Mouse (Mus musculus): Measurements from ENCODE around the gene Cdc37l1. TPM values are rescaled to one million over a fixed set of nuclear protein-coding genes. Genes with fewer than 3 reads are reported as not detected.

Gene Cdc37l1
- polyA plus RNA-seq, 1 experiment from 2014 or later, result 37.7 TPM

DNA sequence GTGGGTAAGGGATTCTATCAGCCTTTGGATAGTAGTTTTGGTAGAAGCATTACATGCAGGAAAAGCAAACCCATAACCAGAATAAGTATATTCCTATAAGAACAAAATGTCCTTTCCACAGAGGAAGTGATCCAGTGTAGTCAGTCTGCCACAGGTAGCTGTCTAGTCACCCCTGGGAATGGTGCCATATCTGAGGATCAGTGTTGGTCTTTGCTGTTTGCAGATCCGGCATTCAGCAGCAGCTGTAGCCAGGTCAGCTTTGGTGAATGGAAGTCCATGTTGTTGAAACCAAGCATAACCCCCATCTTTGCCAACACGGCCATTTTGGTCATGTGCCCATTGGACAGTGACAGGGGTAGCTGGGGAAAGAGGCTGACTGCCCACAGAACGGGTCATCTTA, 41.6 kb downstream of the Cdc37l1 start:
- H3K4me1 ChIP-seq (replicated peaks), result no peaks in the 10 kb centered on the region
- no peaks in the 10 kb centered on the region for H3K9me3 ChIP-seq (replicated peaks)
- no peaks in the 10 kb centered on the region for H3K27me3 ChIP-seq (replicated peaks)
- H3K4me2 ChIP-seq, result no peak overlapping the region
- ATAC-seq (ENCODE audit: insufficient number of reproducible peaks, low FRiP score), result no peak
- H3K4me3 ChIP-seq, result no peak overlapping the region
- no peak overlapping the region for H3K9ac ChIP-seq
- H3K36me3 ChIP-seq, result peaks cover 63% of the 10 kb centered on the region
- 85% methylated on average over 3 of the region's 3 CpGs for WGBS
- no peak overlapping the region for H3K27ac ChIP-seq (ENCODE audit: poor library complexity, severe bottlenecking)

DNA sequence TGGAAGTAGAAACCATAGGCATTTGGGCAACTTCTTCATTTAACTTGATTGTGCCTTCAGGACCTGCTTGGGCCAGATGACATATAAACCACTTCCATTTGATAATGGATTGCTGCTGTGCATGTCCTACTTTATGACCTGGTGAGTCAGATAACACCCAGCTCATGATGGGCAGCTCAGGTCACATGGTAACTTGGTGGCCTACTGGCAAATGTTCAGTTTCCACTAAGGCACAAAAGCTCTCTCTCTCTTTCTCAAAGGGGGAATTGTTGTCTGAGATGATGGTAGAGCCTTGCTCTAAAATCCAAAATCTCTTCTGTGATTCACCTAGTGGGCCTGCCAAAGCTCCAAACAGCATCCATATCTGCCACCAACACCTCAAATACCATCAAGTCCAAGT, 42.5 kb downstream of the Cdc37l1 start:
- H3K27ac ChIP-seq (ENCODE audit: poor library complexity, severe bottlenecking), result no peak overlapping the region
- no peaks in the 10 kb centered on the region for H3K4me1 ChIP-seq (replicated peaks)
- no peak overlapping the region for H3K9ac ChIP-seq
- no peaks in the 10 kb centered on the region for H3K9me3 ChIP-seq (replicated peaks)
- H3K4me3 ChIP-seq, result no peak overlapping the region
- H3K27me3 ChIP-seq (replicated peaks), result no peaks in the 10 kb centered on the region
- H3K4me2 ChIP-seq, result no peak overlapping the region
- no peak for ATAC-seq (ENCODE audit: insufficient number of reproducible peaks, low FRiP score)
- peaks cover 63% of the 10 kb centered on the region for H3K36me3 ChIP-seq

DNA sequence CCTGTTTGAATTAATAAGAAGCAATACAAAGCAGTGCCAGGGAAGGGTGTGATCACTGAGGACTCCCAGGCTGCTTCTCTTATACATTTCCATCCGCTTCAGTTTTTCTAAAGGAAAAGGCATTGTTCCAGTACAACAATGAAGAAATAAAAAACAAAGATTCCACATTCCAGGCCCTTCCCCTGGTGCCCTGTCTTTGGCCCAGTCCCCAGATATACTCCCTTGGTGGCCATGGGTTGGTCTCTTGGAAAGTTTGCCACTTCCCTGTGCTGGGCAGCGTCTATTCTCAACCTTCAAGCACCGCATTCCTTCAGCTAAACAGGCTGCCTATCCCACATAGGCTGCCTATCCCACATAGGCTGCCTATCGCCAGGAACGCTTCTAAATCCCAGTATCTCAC, 46.9 kb downstream of the Cdc37l1 start:
- H3K27ac ChIP-seq (ENCODE audit: poor library complexity, severe bottlenecking), result no peak overlapping the region
- WGBS, result 85% methylated on average over 5 of the region's 5 CpGs
- no peak overlapping the region for H3K4me3 ChIP-seq
- H3K36me3 ChIP-seq, result peaks cover 56% of the 10 kb centered on the region
- no peak overlapping the region for H3K9ac ChIP-seq
- H3K9me3 ChIP-seq (replicated peaks), result peaks cover 3% of the 10 kb centered on the region; the same call in 1 of the 2 replicates
- peaks cover 4% of the 10 kb centered on the region; the same call in 1 of the 2 replicates for H3K4me1 ChIP-seq (replicated peaks)
- no peaks in the 10 kb centered on the region for H3K27me3 ChIP-seq (replicated peaks)
- H3K4me2 ChIP-seq, result no peak overlapping the region
- ATAC-seq (ENCODE audit: insufficient number of reproducible peaks, low FRiP score), result no peak

DNA sequence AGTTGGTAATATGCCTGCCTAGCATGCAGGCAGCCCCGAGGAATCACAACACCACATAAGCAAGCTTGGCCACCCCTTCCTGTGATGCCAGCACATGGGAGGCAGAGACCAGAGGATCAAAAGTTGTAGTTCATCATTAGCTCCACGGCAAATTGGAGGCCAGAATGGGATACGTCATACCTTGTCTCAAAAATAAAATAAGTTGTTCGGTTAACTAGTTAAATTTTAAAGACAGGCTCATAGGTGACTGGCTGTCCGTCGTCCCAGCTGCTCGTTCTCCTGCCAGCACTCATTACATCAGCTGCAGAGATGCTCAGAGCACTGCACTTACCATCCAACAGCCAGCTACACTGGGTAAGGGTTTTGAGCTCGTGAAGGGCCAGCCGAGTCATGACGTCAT, 47.4 kb downstream of the Cdc37l1 start:
- 88% methylated on average over 10 of the region's 10 CpGs for WGBS
- Histone ChIP-seq H3K4me3 (no peak overlapping the region), H3K9me3 (replicated peaks) (peaks cover 3% of the 10 kb centered on the region; the same call in 1 of the 2 replicates), H3K9ac (no peak overlapping the region), H3K36me3 (peaks cover 51% of the 10 kb centered on the region), H3K27ac (ENCODE audit: poor library complexity, severe bottlenecking) (no peak overlapping the region), H3K4me2 (no peak overlapping the region), H3K27me3 (replicated peaks) (no peaks in the 10 kb centered on the region), H3K4me1 (replicated peaks) (peaks cover 8% of the 10 kb centered on the region; the same call in 1 of the 2 replicates)
- ATAC-seq (ENCODE audit: insufficient number of reproducible peaks, low FRiP score), result no peak

DNA sequence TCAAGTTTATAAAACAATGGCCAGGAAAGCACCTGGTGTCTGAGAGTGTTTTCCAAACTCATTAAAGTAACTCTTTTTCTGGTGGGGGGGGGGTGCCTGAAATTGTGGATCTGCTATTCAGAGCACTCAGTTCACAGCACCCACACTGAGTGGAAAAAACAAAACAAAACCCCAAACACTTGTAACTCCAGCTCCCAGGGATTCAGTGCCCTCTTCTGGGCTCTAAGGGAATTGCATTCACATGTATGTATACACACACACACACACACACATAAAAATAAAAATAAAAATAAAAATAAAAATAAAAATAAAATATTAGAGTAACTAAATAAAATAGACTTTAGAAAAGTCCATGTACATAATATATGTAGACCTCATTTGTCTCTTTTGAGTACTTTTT, 49.2 kb downstream of the Cdc37l1 start:
- H3K4me3 ChIP-seq, result no peak overlapping the region
- H3K4me1 ChIP-seq (replicated peaks), result peaks cover 11% of the 10 kb centered on the region
- peaks cover 36% of the 10 kb centered on the region for H3K36me3 ChIP-seq
- peaks cover 3% of the 10 kb centered on the region; the same call in 1 of the 2 replicates for H3K9me3 ChIP-seq (replicated peaks)
- no peak overlapping the region for H3K9ac ChIP-seq
- no peaks in the 10 kb centered on the region for H3K27me3 ChIP-seq (replicated peaks)
- no peak overlapping the region for H3K4me2 ChIP-seq
- no peak for ATAC-seq (ENCODE audit: insufficient number of reproducible peaks, low FRiP score)
- H3K27ac ChIP-seq (ENCODE audit: poor library complexity, severe bottlenecking), result no peak overlapping the region

DNA sequence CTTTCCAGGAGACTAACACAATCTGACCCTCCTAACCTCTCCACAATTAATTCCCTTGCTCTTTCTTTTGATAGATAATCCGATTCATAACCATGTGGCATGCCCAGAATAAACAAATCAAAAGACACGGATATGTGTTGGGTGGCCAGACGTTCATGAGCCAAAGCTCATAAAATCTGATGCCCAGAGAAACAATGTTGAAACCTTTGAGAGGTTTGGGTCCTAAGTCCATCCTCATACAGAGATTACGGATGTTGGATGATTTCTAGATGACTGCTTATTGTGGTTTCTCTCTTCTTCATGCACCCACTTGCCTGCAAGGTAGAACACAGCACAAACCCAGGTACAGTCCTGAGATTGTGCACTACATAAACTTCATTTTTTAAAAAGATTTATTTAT, 50.1 kb downstream of the Cdc37l1 start:
- WGBS, result 90% methylated on average over 4 of the region's 4 CpGs

DNA sequence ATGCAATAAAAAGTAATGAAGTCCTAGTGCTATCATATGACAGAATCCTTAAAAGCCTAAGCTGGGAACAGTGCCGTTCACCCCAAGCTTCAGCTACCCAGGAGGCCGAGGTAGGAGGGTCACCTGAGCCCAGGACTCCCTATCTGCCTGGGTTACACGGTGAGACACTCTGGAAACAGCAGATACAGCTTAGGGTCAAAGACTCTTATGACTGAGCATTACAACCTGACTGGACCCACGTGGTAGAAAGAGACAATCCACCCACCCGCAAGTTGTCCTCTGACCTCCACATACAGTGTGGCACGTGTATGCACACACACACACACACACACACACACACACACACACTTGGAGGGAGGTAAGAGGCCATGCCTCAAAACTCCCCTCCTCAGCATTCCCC, 52.0 kb downstream of the Cdc37l1 start:
- peaks cover 3% of the 10 kb centered on the region; the same call in 1 of the 2 replicates for H3K9me3 ChIP-seq (replicated peaks)
- no peak for ATAC-seq (ENCODE audit: insufficient number of reproducible peaks, low FRiP score)
- H3K4me1 ChIP-seq (replicated peaks), result peaks cover 26% of the 10 kb centered on the region
- 78% methylated on average over 6 of the region's 6 CpGs for WGBS
- H3K36me3 ChIP-seq, result peaks cover 11% of the 10 kb centered on the region
- H3K4me3 ChIP-seq, result no peak overlapping the region
- no peak overlapping the region for H3K9ac ChIP-seq
- no peak overlapping the region for H3K4me2 ChIP-seq
- H3K27me3 ChIP-seq (replicated peaks), result no peaks in the 10 kb centered on the region
- no peak overlapping the region for H3K27ac ChIP-seq (ENCODE audit: poor library complexity, severe bottlenecking)

More for the DNA sequence above, 50.1 kb downstream of the Cdc37l1 start:
- no peaks in the 10 kb centered on the region for H3K27me3 ChIP-seq (replicated peaks)
- H3K9ac ChIP-seq, result no peak overlapping the region
- H3K4me3 ChIP-seq, result no peak overlapping the region
- H3K9me3 ChIP-seq (replicated peaks), result peaks cover 3% of the 10 kb centered on the region; the same call in 1 of the 2 replicates
- no peak for ATAC-seq (ENCODE audit: insufficient number of reproducible peaks, low FRiP score)
- no peak overlapping the region for H3K4me2 ChIP-seq
- no peak overlapping the region for H3K27ac ChIP-seq (ENCODE audit: poor library complexity, severe bottlenecking)
- H3K36me3 ChIP-seq, result peaks cover 27% of the 10 kb centered on the region
- peaks cover 17% of the 10 kb centered on the region for H3K4me1 ChIP-seq (replicated peaks)

DNA sequence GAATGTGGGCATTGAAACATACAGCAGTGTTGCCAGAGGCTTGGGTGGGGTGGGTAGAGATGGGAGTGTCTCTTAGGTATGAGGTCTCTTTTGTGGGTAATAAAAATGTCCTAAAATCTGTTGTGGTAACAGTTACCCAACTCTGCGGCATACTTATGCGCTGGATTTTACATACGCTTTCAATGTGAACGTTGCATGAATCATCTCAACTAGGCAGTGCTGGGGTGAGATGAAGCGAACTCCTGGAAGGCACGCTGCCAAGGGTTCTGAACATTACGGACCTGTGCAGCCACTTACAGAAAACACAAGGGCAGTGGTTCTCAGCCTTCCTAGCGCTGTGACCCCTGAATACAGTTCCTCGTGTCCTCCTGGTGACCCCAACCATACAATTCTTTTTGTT, 52.5 kb downstream of the Cdc37l1 start:
- Histone ChIP-seq H3K27ac (ENCODE audit: poor library complexity, severe bottlenecking) (no peak overlapping the region), H3K36me3 (peaks cover 7% of the 10 kb centered on the region), H3K4me1 (replicated peaks) (peaks cover 26% of the 10 kb centered on the region), H3K27me3 (replicated peaks) (no peaks in the 10 kb centered on the region), H3K4me2 (no peak overlapping the region), H3K4me3 (no peak overlapping the region), H3K9ac (no peak overlapping the region), H3K9me3 (replicated peaks) (peaks cover 3% of the 10 kb centered on the region; the same call in 1 of the 2 replicates)
- 90% methylated on average over 9 of the region's 9 CpGs for WGBS
- no peak for ATAC-seq (ENCODE audit: insufficient number of reproducible peaks, low FRiP score)

DNA sequence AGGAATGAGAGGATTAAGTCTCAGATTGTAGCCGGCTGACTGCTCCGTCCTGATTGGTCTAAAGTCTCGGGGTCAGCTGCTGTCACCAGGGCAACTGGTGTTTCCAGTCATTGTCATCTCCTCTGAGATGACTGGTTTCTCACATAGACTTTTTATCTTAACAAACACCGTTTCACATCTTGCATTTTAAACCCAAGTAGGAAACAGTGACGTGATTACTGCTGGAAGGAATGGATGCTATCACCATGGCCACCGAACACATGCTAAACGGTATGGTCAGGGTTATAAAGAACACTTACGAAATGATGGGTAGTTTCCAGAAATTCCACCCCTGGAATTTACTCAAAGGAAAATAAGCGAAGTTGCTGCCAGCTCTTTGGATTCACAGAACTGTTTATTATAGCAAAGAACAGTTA, 54.2 kb downstream of the Cdc37l1 start:
- 41% methylated on average over 9 of the region's 9 CpGs for WGBS
- H3K4me2 ChIP-seq, result no peak overlapping the region
- H3K9ac ChIP-seq, result no peak overlapping the region
- H3K27me3 ChIP-seq (replicated peaks), result no peaks in the 10 kb centered on the region
- no peak overlapping the region for H3K4me3 ChIP-seq
- no peak for ATAC-seq (ENCODE audit: insufficient number of reproducible peaks, low FRiP score)
- H3K36me3 ChIP-seq, result peaks cover 7% of the 10 kb centered on the region
- peaks cover 26% of the 10 kb centered on the region for H3K4me1 ChIP-seq (replicated peaks)
- peaks cover under 1% of the 10 kb centered on the region; the same call in 1 of the 2 replicates for H3K9me3 ChIP-seq (replicated peaks)
- no peak overlapping the region for H3K27ac ChIP-seq (ENCODE audit: poor library complexity, severe bottlenecking)

DNA sequence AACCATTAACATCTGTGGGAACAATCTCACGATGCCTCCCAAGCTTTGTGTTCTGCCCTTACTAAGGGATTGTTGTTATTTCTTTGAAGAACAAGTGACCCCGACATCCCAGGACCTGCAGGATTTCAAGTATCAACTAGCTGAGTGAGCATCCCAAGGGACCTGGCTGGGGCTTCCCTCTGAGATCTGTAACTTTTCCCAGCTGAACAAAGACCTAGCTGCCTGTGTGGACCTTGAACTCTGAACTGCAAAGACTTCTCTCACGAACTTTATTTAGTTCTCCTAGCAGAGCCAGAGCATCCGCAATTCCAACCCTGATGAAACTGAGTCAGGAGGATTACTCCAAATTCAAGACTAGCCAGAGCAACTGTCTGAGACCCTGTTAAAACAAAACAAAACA, 55.2 kb downstream of the Cdc37l1 start:
- H3K36me3 ChIP-seq, result no peaks in the 10 kb centered on the region

DNA sequence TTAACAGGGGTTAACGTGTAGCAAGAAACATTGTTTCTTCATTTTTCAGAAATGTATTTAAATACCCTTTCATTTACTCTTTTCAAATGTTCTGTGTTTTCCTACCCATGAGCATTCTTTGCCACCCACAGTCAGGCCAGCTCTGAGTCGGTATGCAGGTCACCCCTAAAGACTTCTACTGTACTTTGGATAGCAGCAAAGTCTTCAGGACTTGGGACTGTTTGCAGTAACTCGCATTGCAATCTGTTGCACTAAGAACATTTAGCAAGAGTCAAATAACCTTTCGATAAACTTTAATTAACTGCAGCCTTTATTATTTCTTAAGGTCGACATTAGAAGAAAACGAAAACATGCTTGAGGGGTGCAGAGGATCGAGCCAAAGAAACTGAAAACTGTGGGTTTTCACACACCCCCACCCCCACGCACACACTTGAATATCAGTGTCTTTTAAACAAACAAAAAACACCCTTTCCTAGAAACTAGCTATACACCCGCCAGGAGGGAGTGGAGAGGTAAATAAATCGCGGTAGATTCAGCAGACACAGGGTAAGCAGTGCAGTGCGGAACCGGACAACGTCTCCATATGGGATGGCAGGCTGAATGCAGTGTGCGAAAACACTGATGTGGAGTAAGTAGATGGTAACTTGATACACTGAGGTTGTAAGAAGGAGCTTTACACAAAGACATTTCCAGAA, 56.0 kb downstream of the Cdc37l1 start:
- no peaks in the 10 kb centered on the region for H3K9me3 ChIP-seq (replicated peaks)
- H3K4me1 ChIP-seq (replicated peaks), result peaks cover 26% of the 10 kb centered on the region
- no peaks in the 10 kb centered on the region for H3K36me3 ChIP-seq
- H3K27me3 ChIP-seq (replicated peaks), result no peaks in the 10 kb centered on the region
- peak overlapping the region; percentile 61 for H3K4me2 ChIP-seq
- 62% methylated on average over 15 of the region's 15 CpGs for WGBS
- H3K27ac ChIP-seq (ENCODE audit: poor library complexity, severe bottlenecking), result peak overlapping the region; percentile 39; the same call in 1 of the 2 replicates
- no peak for ATAC-seq (ENCODE audit: insufficient number of reproducible peaks, low FRiP score)
- H3K9ac ChIP-seq, result no peak overlapping the region; the same call in 1 of the 2 replicates
- peak overlapping the region; percentile 28 for H3K4me3 ChIP-seq

More for the DNA sequence above, 55.2 kb downstream of the Cdc37l1 start:
- ATAC-seq (ENCODE audit: insufficient number of reproducible peaks, low FRiP score), result no peak
- Histone ChIP-seq H3K27me3 (replicated peaks) (no peaks in the 10 kb centered on the region), H3K4me1 (replicated peaks) (peaks cover 26% of the 10 kb centered on the region), H3K9ac (no peak overlapping the region), H3K4me2 (no peak overlapping the region), H3K9me3 (replicated peaks) (no peaks in the 10 kb centered on the region), H3K4me3 (no peak overlapping the region), H3K27ac (ENCODE audit: poor library complexity, severe bottlenecking) (no peak overlapping the region)
- WGBS, result 72% methylated on average over 4 of the region's 4 CpGs

DNA sequence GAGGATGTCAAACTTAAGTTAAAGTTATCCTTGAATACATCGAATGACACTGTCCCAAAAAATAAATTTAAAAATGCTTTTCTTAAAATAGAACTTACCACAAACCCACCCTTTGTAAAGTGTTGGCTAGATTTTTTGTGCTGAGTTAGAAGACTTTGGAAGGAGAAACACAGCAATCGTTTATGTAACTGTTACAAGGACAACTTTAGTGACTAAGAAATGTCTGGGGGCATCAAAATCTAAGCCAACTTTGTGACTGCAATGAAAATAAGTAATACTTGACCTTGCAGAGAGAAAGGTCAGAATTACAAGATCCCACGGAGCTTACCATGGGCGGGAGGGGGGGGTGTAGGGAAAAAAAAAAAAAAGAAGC, 56.8 kb downstream of the Cdc37l1 start:
- no peaks in the 10 kb centered on the region for H3K27me3 ChIP-seq (replicated peaks)
- H3K4me1 ChIP-seq (replicated peaks), result peaks cover 25% of the 10 kb centered on the region
- no peaks in the 10 kb centered on the region for H3K36me3 ChIP-seq
- H3K4me3 ChIP-seq, result peak overlapping the region; percentile 87
- WGBS, result 25% methylated on average over 4 of the region's 4 CpGs
- ATAC-seq (ENCODE audit: insufficient number of reproducible peaks, low FRiP score), result no peak
- H3K27ac ChIP-seq (ENCODE audit: poor library complexity, severe bottlenecking), result peak overlapping the region; percentile 94
- H3K4me2 ChIP-seq, result peak overlapping the region; percentile 72
- H3K9ac ChIP-seq, result peak overlapping the region; percentile 95
- H3K9me3 ChIP-seq (replicated peaks), result no peaks in the 10 kb centered on the region

All from heart, embryonic 12.5 days (tissue).